Mouse (Mus musculus): ENCODE results near the gene Pdpk1. TPM values are rescaled to one million over a fixed set of nuclear protein-coding genes. Genes with fewer than 3 reads are reported as not detected.

The Pdpk1 gene
- 38.6 and 50.0 TPM in 2 replicates for polyA plus RNA-seq (2015; fragmentation: Nextera tagmentation; extraction: Ambion mirVana)

GRCm38 (mm10) chr17:24150824-24151223, at the start of gene Pdpk1:
Gene Pdpk1, minus strand, starts transcription at chr17:24150924.
- peak within 1 kb of the TSS; percentile 40 for H3K4me3 ChIP-seq
- H3K4me2 ChIP-seq: peak within 1 kb of the TSS; percentile 85
- H3K27me3 ChIP-seq: no peaks in the 10 kb centered on the region
- no peaks in the 10 kb centered on the region for H3K9me3 ChIP-seq
- peaks cover 2% of the 10 kb centered on the region; the same call in 1 of the 2 replicates for H3K36me3 ChIP-seq
- ATAC-seq (ENCODE audit: insufficient number of reproducible peaks, low FRiP score, low TSS enrichment, low read depth): no peak
- H3K4me1 ChIP-seq: peaks cover 16% of the 10 kb centered on the region
- no peak within 1 kb of the TSS for H3K9ac ChIP-seq
- H3K27ac ChIP-seq: no peak within 1 kb of the TSS
- 79% methylated on average over 2 of the region's 2 CpGs for WGBS

GRCm38 (mm10) chr17:24199741-24200140, 49.0 kb upstream of the Pdpk1 start:
- 63% methylated on average over 4 of the region's 4 CpGs for WGBS
- no peaks in the 10 kb centered on the region for H3K36me3 ChIP-seq
- no peaks in the 10 kb centered on the region for H3K27me3 ChIP-seq
- H3K4me2 ChIP-seq: no peak overlapping the region
- no peak for ATAC-seq (ENCODE audit: insufficient number of reproducible peaks, low FRiP score, low TSS enrichment, low read depth)
- no peak overlapping the region for H3K27ac ChIP-seq
- no peak overlapping the region for H3K4me3 ChIP-seq
- no peak overlapping the region for H3K9ac ChIP-seq
- H3K9me3 ChIP-seq: no peaks in the 10 kb centered on the region
- H3K4me1 ChIP-seq: peaks cover 12% of the 10 kb centered on the region

- no peak overlapping the region for H3K27ac ChIP-seq
- no peaks in the 10 kb centered on the region for H3K9me3 ChIP-seq
- H3K4me3 ChIP-seq: no peak overlapping the region
- H3K4me1 ChIP-seq: peaks cover 7% of the 10 kb centered on the region
- H3K27me3 ChIP-seq: no peaks in the 10 kb centered on the region
- ATAC-seq (ENCODE audit: insufficient number of reproducible peaks, low FRiP score, low TSS enrichment, low read depth): no peak
- H3K9ac ChIP-seq: no peak overlapping the region
- 95% methylated on average over 4 of the region's 4 CpGs for WGBS
- no peak overlapping the region for H3K4me2 ChIP-seq
- H3K36me3 ChIP-seq: no peaks in the 10 kb centered on the region
Measured at GRCm38 (mm10) chr17:24199252-24199651, 48.5 kb upstream of the Pdpk1 start.

- no peak overlapping the region for H3K4me2 ChIP-seq
- 66% methylated on average over 15 of the region's 15 CpGs for whole genome bisulfite sequencing
- no peaks in the 10 kb centered on the region for H3K36me3 ChIP-seq
- no peaks in the 10 kb centered on the region for H3K27me3 ChIP-seq
- H3K9ac ChIP-seq: no peak overlapping the region
- H3K27ac ChIP-seq: no peak overlapping the region
- H3K9me3 ChIP-seq: no peaks in the 10 kb centered on the region
- no peak for ATAC-seq (ENCODE audit: insufficient number of reproducible peaks, low FRiP score, low TSS enrichment, low read depth)
- no peak overlapping the region for H3K4me3 ChIP-seq
- H3K4me1 ChIP-seq: no peaks in the 10 kb centered on the region
Measured at GRCm38 (mm10) chr17:24197032-24197824, 46.5 kb upstream of the Pdpk1 start.

- Histone ChIP-seq H3K36me3 (no peaks in the 10 kb centered on the region), H3K9me3 (no peaks in the 10 kb centered on the region), H3K27ac (no peak overlapping the region), H3K4me1 (no peaks in the 10 kb centered on the region), H3K4me2 (no peak overlapping the region), H3K9ac (no peak overlapping the region), H3K27me3 (no peaks in the 10 kb centered on the region), H3K4me3 (no peak overlapping the region)
- no peak for ATAC-seq (ENCODE audit: insufficient number of reproducible peaks, low FRiP score, low TSS enrichment, low read depth)
- 67% methylated on average over 2 of the region's 2 CpGs for WGBS
Measured at GRCm38 (mm10) chr17:24195349-24195748, 44.6 kb upstream of the Pdpk1 start.

- no peak overlapping the region for H3K4me2 ChIP-seq
- no peak overlapping the region for H3K27ac ChIP-seq
- H3K9ac ChIP-seq: no peak overlapping the region
- no peak overlapping the region for H3K4me3 ChIP-seq
- H3K27me3 ChIP-seq: no peaks in the 10 kb centered on the region
- H3K4me1 ChIP-seq: no peaks in the 10 kb centered on the region
- no peak for ATAC-seq (ENCODE audit: insufficient number of reproducible peaks, low FRiP score, low TSS enrichment, low read depth)
- no peaks in the 10 kb centered on the region for H3K9me3 ChIP-seq
- 74% methylated on average over 5 of the region's 5 CpGs for WGBS
- H3K36me3 ChIP-seq: no peaks in the 10 kb centered on the region
Measured at GRCm38 (mm10) chr17:24193769-24194168, 43.0 kb upstream of the Pdpk1 start.

GRCm38 (mm10) chr17:24193268-24193667, 42.5 kb upstream of the Pdpk1 start:
- Histone ChIP-seq H3K36me3 (no peaks in the 10 kb centered on the region), H3K27me3 (no peaks in the 10 kb centered on the region), H3K4me3 (no peak overlapping the region), H3K27ac (no peak overlapping the region), H3K9me3 (no peaks in the 10 kb centered on the region), H3K4me2 (no peak overlapping the region), H3K4me1 (no peaks in the 10 kb centered on the region), H3K9ac (no peak overlapping the region)
- 76% methylated on average over 8 of the region's 8 CpGs for WGBS
- no peak for ATAC-seq (ENCODE audit: insufficient number of reproducible peaks, low FRiP score, low TSS enrichment, low read depth)

- no peaks in the 10 kb centered on the region; the same call in 1 of the 2 replicates for H3K36me3 ChIP-seq
- H3K27me3 ChIP-seq: no peaks in the 10 kb centered on the region
- H3K4me3 ChIP-seq: no peak overlapping the region
- H3K4me2 ChIP-seq: no peak overlapping the region
- no peaks in the 10 kb centered on the region for H3K4me1 ChIP-seq
- ATAC-seq (ENCODE audit: insufficient number of reproducible peaks, low FRiP score, low TSS enrichment, low read depth): no peak
- WGBS: 64% methylated on average over 8 of the region's 8 CpGs
- H3K9ac ChIP-seq: no peak overlapping the region
- no peak overlapping the region for H3K27ac ChIP-seq
- no peaks in the 10 kb centered on the region for H3K9me3 ChIP-seq
Measured at GRCm38 (mm10) chr17:24192848-24193247, 42.1 kb upstream of the Pdpk1 start.

GRCm38 (mm10) chr17:24191481-24191880, 40.8 kb upstream of the Pdpk1 start:
- Histone ChIP-seq H3K36me3 (no peaks in the 10 kb centered on the region; the same call in 1 of the 2 replicates), H3K9me3 (no peaks in the 10 kb centered on the region), H3K27me3 (no peaks in the 10 kb centered on the region), H3K27ac (no peak overlapping the region), H3K9ac (no peak overlapping the region), H3K4me1 (no peaks in the 10 kb centered on the region), H3K4me2 (no peak overlapping the region), H3K4me3 (no peak overlapping the region)
- WGBS: 68% methylated on average over 4 of the region's 4 CpGs
- ATAC-seq (ENCODE audit: insufficient number of reproducible peaks, low FRiP score, low TSS enrichment, low read depth): no peak

- H3K4me2 ChIP-seq: no peak overlapping the region
- no peaks in the 10 kb centered on the region for H3K27me3 ChIP-seq
- H3K27ac ChIP-seq: no peak overlapping the region
- no peaks in the 10 kb centered on the region for H3K4me1 ChIP-seq
- H3K36me3 ChIP-seq: no peaks in the 10 kb centered on the region; the same call in none of the 2 replicates
- H3K9ac ChIP-seq: no peak overlapping the region
- no peak overlapping the region for H3K4me3 ChIP-seq
- H3K9me3 ChIP-seq: no peaks in the 10 kb centered on the region
- 93% methylated on average over 2 of the region's 2 CpGs for WGBS
- no peak for ATAC-seq (ENCODE audit: insufficient number of reproducible peaks, low FRiP score, low TSS enrichment, low read depth)
Measured at GRCm38 (mm10) chr17:24190934-24191333, 40.2 kb upstream of the Pdpk1 start.

GRCm38 (mm10) chr17:24174259-24174658, 23.5 kb upstream of the Pdpk1 start:
- no peaks in the 10 kb centered on the region for H3K9me3 ChIP-seq
- no peak overlapping the region for H3K27ac ChIP-seq
- no peak overlapping the region for H3K9ac ChIP-seq
- H3K36me3 ChIP-seq: peaks cover 4% of the 10 kb centered on the region; the same call in 1 of the 2 replicates
- H3K4me2 ChIP-seq: no peak overlapping the region
- H3K4me1 ChIP-seq: peaks cover 8% of the 10 kb centered on the region; the same call in 1 of the 2 replicates
- no peak overlapping the region for H3K4me3 ChIP-seq
- ATAC-seq (ENCODE audit: insufficient number of reproducible peaks, low FRiP score, low TSS enrichment, low read depth): no peak
- 69% methylated on average over 3 of the region's 3 CpGs for WGBS
- H3K27me3 ChIP-seq: no peaks in the 10 kb centered on the region

GRCm38 (mm10) chr17:24173423-24173822, 22.7 kb upstream of the Pdpk1 start:
- H3K4me2 ChIP-seq: no peak overlapping the region
- no peaks in the 10 kb centered on the region for H3K36me3 ChIP-seq
- 4% methylated on average over 3 of the region's 3 CpGs for WGBS
- H3K4me1 ChIP-seq: peaks cover 10% of the 10 kb centered on the region; the same call in 1 of the 2 replicates
- no peak overlapping the region for H3K9ac ChIP-seq
- ATAC-seq (ENCODE audit: insufficient number of reproducible peaks, low FRiP score, low TSS enrichment, low read depth): no peak
- no peaks in the 10 kb centered on the region for H3K27me3 ChIP-seq
- H3K9me3 ChIP-seq: no peaks in the 10 kb centered on the region
- no peak overlapping the region for H3K4me3 ChIP-seq
- no peak overlapping the region for H3K27ac ChIP-seq

All from limb, embryonic 15.5 days (tissue).